Mouse (Mus musculus): ENCODE data around the gene Fubp1. TPM values are rescaled to one million over a fixed set of nuclear protein-coding genes. Genes with fewer than 3 reads are reported as not detected.

The Fubp1 gene
- polyA plus RNA-seq, 1 experiment from 2014 or later, result 169 TPM

- H3K9me3 ChIP-seq (replicated peaks; ENCODE audit: control insufficient read depth, low read length), result no peaks in the 10 kb centered on the region
- no peak overlapping the region for H3K9ac ChIP-seq (ENCODE audit: low read length)
- peaks cover 5% of the 10 kb centered on the region; the same call in 1 of the 2 replicates for H3K36me3 ChIP-seq (ENCODE audit: control insufficient read depth, insufficient read depth, low read length)
- H3K27ac ChIP-seq (ENCODE audit: low read length), result no peak overlapping the region
- no peaks in the 10 kb centered on the region for H3K27me3 ChIP-seq (ENCODE audit: control insufficient read depth, insufficient read depth, low read length)
- no peak overlapping the region for H3K4me2 ChIP-seq (ENCODE audit: low read depth, low read length)
- WGBS, result 88% methylated on average over 5 of the region's 5 CpGs
- ATAC-seq (ENCODE audit: insufficient read depth, low FRiP score), result no peak
- H3K4me3 ChIP-seq (replicated peaks; ENCODE audit: low read length), result no peak overlapping the region
- H3K4me1 ChIP-seq (ENCODE audit: control insufficient read depth, insufficient read depth, low read length), result no peaks in the 10 kb centered on the region
Observed at GRCm38 (mm10) chr3:152284759-152285158, 74.5 kb downstream of the Fubp1 start.

Other genes with a start within 250 kb of the Fubp1 start
- 56.1 and 59.9 TPM in 2 replicates for gene Gipc2, start 44.2 kb upstream of the Fubp1 start, polyA plus RNA-seq (2015; fragmentation: Nextera tagmentation; extraction: Ambion mirVana)
- gene Dnajb4, start 120 bp upstream of the Fubp1 start, polyA plus RNA-seq (2015; fragmentation: Nextera tagmentation; extraction: Ambion mirVana), result 38.9 and 39.8 TPM in 2 replicates
- 33.8 and 44.9 TPM in 2 replicates for gene Nexn, start 55.9 kb downstream of the Fubp1 start, polyA plus RNA-seq (2015; fragmentation: Nextera tagmentation; extraction: Ambion mirVana)
- gene Miga1, start 130.0 kb downstream of the Fubp1 start, polyA plus RNA-seq (2015; fragmentation: Nextera tagmentation; extraction: Ambion mirVana), result 10.9 and 11.1 TPM in 2 replicates
- 44.3 and 45.8 TPM in 2 replicates for gene Usp33, start 136.1 kb downstream of the Fubp1 start, polyA plus RNA-seq (2015; fragmentation: Nextera tagmentation; extraction: Ambion mirVana)
- gene Zzz3, start 185.1 kb downstream of the Fubp1 start, polyA plus RNA-seq (2015; fragmentation: Nextera tagmentation; extraction: Ambion mirVana), result 36.8 and 37.9 TPM in 2 replicates